In the genomic region with DNA sequence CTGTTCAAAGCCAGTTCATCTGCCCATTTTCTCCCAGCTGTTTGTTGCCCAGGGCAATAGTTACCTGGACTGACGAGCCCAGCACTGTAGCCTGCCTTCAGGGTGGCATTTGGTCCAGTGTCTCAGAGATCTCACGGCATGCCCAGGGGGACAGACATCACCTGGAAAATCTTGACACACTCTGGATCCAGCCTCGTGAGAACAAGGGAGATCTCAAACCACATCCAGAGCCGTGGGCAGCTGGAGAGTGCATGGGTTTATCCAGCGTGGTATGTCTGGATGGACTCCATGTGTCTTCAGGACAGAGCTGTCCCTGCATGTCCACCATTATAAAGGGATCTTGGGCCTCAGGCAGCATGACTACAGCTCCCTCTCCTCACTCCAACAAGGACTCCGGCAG, we compare ENCODE assay signal across 20 mouse cellular contexts.
"Had no signal": no experiment of that assay in that cellular context is flagged by ENCODE, and none has a peak within 500 bp of the region (broad histone marks: within the 10 kb centered on the region; RNA-seq: fewer than 3 reads in every experiment).

No protein-coding gene starts in this region.

- H3K9me3 ChIP-seq: liver, embryonic 12.5 days; midbrain, embryonic 10.5 days; midbrain, embryonic 13.5 days; neural tube, embryonic 13.5 days; neural tube, embryonic 15.5 days had no signal

- H3K27me3 ChIP-seq: liver, embryonic 12.5 days; midbrain, embryonic 13.5 days; neural tube, embryonic 13.5 days; neural tube, embryonic 15.5 days had no signal

- ATAC-seq: liver, embryonic 12.5 days; midbrain, embryonic 13.5 days; midbrain, embryonic 16.5 days had no signal

- H3K27ac ChIP-seq: liver, embryonic 12.5 days; liver, embryonic 14.5 days; midbrain, embryonic 10.5 days; midbrain, embryonic 13.5 days; neural tube, embryonic 13.5 days; neural tube, embryonic 15.5 days had no signal

- H3K9ac ChIP-seq: liver, embryonic 12.5 days; liver, embryonic 14.5 days; lung, embryonic 14.5 days; midbrain, embryonic 13.5 days; neural tube, embryonic 13.5 days; neural tube, embryonic 15.5 days had no signal

- DNase-seq: lung, adult 18-20 months; lung, embryonic 14.5 days; lung, postnatal 10 days; lung, postnatal 4 days; retina, postnatal 1 day; right cerebral cortex, adult 18-20 months; right cerebral cortex, postnatal 25 days; right cerebral cortex, postnatal 4 days; spleen, adult 18-20 months; thymus, adult 18-20 months; thymus, postnatal 14 days; thymus, postnatal 36 days had no signal

- H3K4me2 ChIP-seq: liver, embryonic 12.5 days; lung, embryonic 14.5 days; midbrain, embryonic 13.5 days; neural tube, embryonic 13.5 days; neural tube, embryonic 15.5 days had no signal

- H3K4me1 ChIP-seq: liver, embryonic 12.5 days; midbrain, embryonic 10.5 days; midbrain, embryonic 13.5 days; neural tube, embryonic 13.5 days; neural tube, embryonic 15.5 days had no signal

- H3K4me3 ChIP-seq: liver, embryonic 12.5 days; midbrain, embryonic 10.5 days; midbrain, embryonic 13.5 days; myocyte; neural tube, embryonic 13.5 days; neural tube, embryonic 15.5 days had no signal

- H3K36me3 ChIP-seq: liver, embryonic 12.5 days; midbrain, embryonic 10.5 days; midbrain, embryonic 13.5 days; neural tube, embryonic 13.5 days; neural tube, embryonic 15.5 days had no signal
